Mouse (Mus musculus) lung, adult 2 months (tissue): ENCODE measurements around the gene Capn5.

Experiments
- CTCF ChIP-seq: fragments of 200-500 bp; IDR thresholded peaks from 2 replicates; pipeline ENCODE4 v1.5.1; 2011; ENCODE audit warnings: mild to moderate bottlenecking, low read length, control low read depth; ENCODE audit not compliant: insufficient read depth
- POLR2A ChIP-seq: fragments of 200-500 bp; IDR thresholded peaks from 2 replicates; pipeline ENCODE4 v1.6.1; 2011; ENCODE audit warnings: low read depth, mild to moderate bottlenecking, control low read depth, low read length, borderline replicate concordance; ENCODE audit errors: extremely low read depth

GRCm38 (mm10) chr7:98148721-98149407 is 29.2 kb downstream of the Capn5 start:
- TF ChIP-seq POLR2A = no peak
- TF ChIP-seq CTCF = no peak
